Mouse (Mus musculus) myocyte (in vitro differentiated cells): ENCODE results near the gene Igsf9b. TPM values are rescaled to one million over a fixed set of nuclear protein-coding genes. Genes with fewer than 3 reads are reported as not detected.

Experiments
- H3K27me3 ChIP-seq: one replicate; pipeline ENCODE4 v1.6.1; 2011; ENCODE audit not compliant: control insufficient read depth, insufficient read depth, insufficient read length
- H3K36me3 ChIP-seq: one replicate; pipeline ENCODE4 v1.6.1; 2011; ENCODE audit not compliant: control insufficient read depth, insufficient read depth
- H3K4me2 ChIP-seq: one replicate; pipeline ENCODE4 v1.6.1; 2011; ENCODE audit warnings: low read depth, control low read depth
- H3K4me3 ChIP-seq: one replicate; pipeline ENCODE4 v1.5.1; 2011; ENCODE audit warnings: mild to moderate bottlenecking, control low read depth, moderate library complexity
- H3K79me2 ChIP-seq: one replicate; pipeline ENCODE4 v1.6.1; 2011; ENCODE audit not compliant: control insufficient read depth, insufficient read depth
- H3ac ChIP-seq: one replicate; pipeline ENCODE4 v1.6.1; 2011; ENCODE audit not compliant: control insufficient read depth, insufficient read length
- CEBPB ChIP-seq: IDR thresholded peaks from 2 replicates; pipeline ENCODE4 v1.6.1; 2011; ENCODE audit warnings: mild to moderate bottlenecking, moderate library complexity; ENCODE audit not compliant: poor library complexity, insufficient read depth, severe bottlenecking
- E2F4 ChIP-seq: IDR thresholded peaks from one replicate; pipeline ENCODE4 v1.6.1; 2011; ENCODE audit warnings: mild to moderate bottlenecking, control low read depth, moderate library complexity; ENCODE audit not compliant: insufficient read depth
- MAX ChIP-seq: IDR thresholded peaks from one replicate; pipeline ENCODE4 v1.6.1; 2011; ENCODE audit warnings: low read depth, mild to moderate bottlenecking, control low read depth
- MYOD1 ChIP-seq, 3 experiments: IDR thresholded peaks; one replicate each; pipeline ENCODE4 v1.6.1; 2011; ENCODE audit warnings: control low read depth in 2 of 3, low read depth in 2 of 3, mild to moderate bottlenecking in 2 of 3, moderate library complexity in 1 of 3; ENCODE audit not compliant: insufficient read length in 2 of 3, control insufficient read depth in 1 of 3
- MYOG ChIP-seq, 3 experiments: IDR thresholded peaks; one replicate each; pipeline ENCODE4 v1.6.1; 2011; ENCODE audit warnings: control low read depth in 2 of 3, low read depth in 2 of 3, mild to moderate bottlenecking in 2 of 3; ENCODE audit not compliant: insufficient read length in 2 of 3, control insufficient read depth in 1 of 3, insufficient read depth in 1 of 3
- POLR2A ChIP-seq: IDR thresholded peaks from one replicate; pipeline ENCODE4 v1.6.1; 2011; ENCODE audit warnings: low read depth, mild to moderate bottlenecking, control low read depth, moderate library complexity; ENCODE audit not compliant: insufficient read length
- POLR2AphosphoS2 ChIP-seq: IDR thresholded peaks from one replicate; pipeline ENCODE4 v1.6.1; 2011; ENCODE audit warnings: low read depth, control low read depth; ENCODE audit not compliant: insufficient read length
- REST ChIP-seq: IDR thresholded peaks from one replicate; pipeline ENCODE4 v1.6.1; 2011; ENCODE audit warnings: mild to moderate bottlenecking, control low read depth, moderate library complexity; ENCODE audit not compliant: insufficient read depth, insufficient read length
- SRF ChIP-seq: IDR thresholded peaks from one replicate; pipeline ENCODE4 v1.6.1; 2011; ENCODE audit warnings: low read depth; ENCODE audit not compliant: control insufficient read depth, insufficient read length
- TCF12 ChIP-seq: IDR thresholded peaks from one replicate; pipeline ENCODE4 v1.6.1; 2011; ENCODE audit warnings: mild to moderate bottlenecking, control low read depth; ENCODE audit not compliant: poor library complexity, insufficient read depth, severe bottlenecking
- TCF3 ChIP-seq: IDR thresholded peaks from one replicate; pipeline ENCODE4 v1.6.1; 2011; ENCODE audit warnings: low read depth, control low read depth; ENCODE audit not compliant: insufficient read length
- USF1 ChIP-seq: IDR thresholded peaks from one replicate; pipeline ENCODE4 v1.6.1; 2011; ENCODE audit warnings: low read depth, mild to moderate bottlenecking, control low read depth, moderate library complexity
- polyA plus RNA-seq: library from polyadenylated mRNA; unstranded; fragments of >200 nt; fragmentation: generic; extraction: Trizol; gene quantifications from one replicate; pipeline ENCODE4 v1.2.1, GENCODE M21; 2012; ENCODE audit warnings: missing spikeins

The Igsf9b gene
- polyA plus RNA-seq, 1 experiment, result 0.04 TPM

- Histone ChIP-seq H3K4me3 (no peak overlapping the region), H3K36me3 (no peaks in the 10 kb centered on the region), H3ac (no peak overlapping the region), H3K27me3 (peaks cover 8% of the 10 kb centered on the region), H3K4me2 (no peak overlapping the region), H3K79me2 (no peaks in the 10 kb centered on the region)
- TF ChIP-seq E2F4, result no peak
- TF ChIP-seq TCF3, result no peak
These were observed 1.2 kb downstream of the Igsf9b start for GRCm38 (mm10) chr9:27300188-27300691.

GRCm38 (mm10) chr9:27300698-27301097, 1.7 kb downstream of the Igsf9b start:
- Histone ChIP-seq H3K4me2 (no peak overlapping the region), H3K27me3 (peaks cover 8% of the 10 kb centered on the region), H3K4me3 (no peak overlapping the region), H3ac (no peak overlapping the region), H3K79me2 (no peaks in the 10 kb centered on the region), H3K36me3 (no peaks in the 10 kb centered on the region)
- TF ChIP-seq MYOG (IDR thresholded peaks at IDR 0.05; ENCODE audit: control insufficient read depth in 1 of 3, insufficient read depth in 1 of 3, insufficient read length in 2 of 3, low read depth in 2 of 3) (no peak), E2F4 (no peak), MYOD1 (IDR thresholded peaks at IDR 0.05; ENCODE audit: control insufficient read depth in 1 of 3, insufficient read length in 2 of 3, low read depth in 2 of 3) (no peak), USF1 (no peak), TCF12 (no peak), REST (no peak), SRF (no peak), CEBPB (no peak), POLR2AphosphoS2 (no peak), TCF3 (no peak), MAX (no peak), POLR2A (no peak)

GRCm38 (mm10) chr9:27301486-27301885, 2.5 kb downstream of the Igsf9b start:
- H3K36me3 ChIP-seq, result no peaks in the 10 kb centered on the region
- no peak overlapping the region for H3K4me2 ChIP-seq
- no peaks in the 10 kb centered on the region for H3K79me2 ChIP-seq
- peaks cover 8% of the 10 kb centered on the region for H3K27me3 ChIP-seq
- TF ChIP-seq CEBPB (no peak), REST (no peak), TCF12 (no peak), MAX (no peak), TCF3 (no peak), POLR2AphosphoS2 (no peak), SRF (no peak), USF1 (no peak), E2F4 (no peak), MYOG (IDR thresholded peaks at IDR 0.05; ENCODE audit: control insufficient read depth in 1 of 3, insufficient read depth in 1 of 3, insufficient read length in 2 of 3, low read depth in 2 of 3) (no peak), MYOD1 (IDR thresholded peaks at IDR 0.05; ENCODE audit: control insufficient read depth in 1 of 3, insufficient read length in 2 of 3, low read depth in 2 of 3) (no peak), POLR2A (no peak)
- no peak overlapping the region for H3K4me3 ChIP-seq
- no peak overlapping the region for H3ac ChIP-seq

DNA sequence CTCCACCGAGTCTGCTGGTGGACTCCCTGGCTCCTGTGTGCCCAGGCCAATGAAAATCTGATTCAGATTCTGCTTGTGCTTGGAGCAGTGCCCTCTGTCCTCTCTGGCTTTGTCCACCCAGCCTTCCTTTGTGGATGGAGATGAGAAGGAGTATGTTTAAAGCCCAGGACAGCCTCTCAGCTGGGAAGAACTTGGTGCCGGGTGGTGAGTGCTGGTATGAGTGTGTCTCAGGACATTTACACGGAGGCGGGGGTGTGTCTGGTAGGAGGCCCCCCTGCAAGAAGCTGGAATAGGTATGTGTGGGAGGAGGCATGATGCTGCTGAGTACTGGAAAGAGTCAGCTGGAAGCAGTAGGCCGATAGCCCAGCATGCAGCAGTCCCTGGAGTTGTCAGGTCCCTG, 3.3 kb downstream of the Igsf9b start:
- Histone ChIP-seq H3ac (no peak overlapping the region), H3K27me3 (peaks cover 8% of the 10 kb centered on the region), H3K4me2 (no peak overlapping the region), H3K4me3 (no peak overlapping the region), H3K79me2 (no peaks in the 10 kb centered on the region), H3K36me3 (no peaks in the 10 kb centered on the region)
- TF ChIP-seq MAX, result no peak
- no peak for TF ChIP-seq REST
- TF ChIP-seq POLR2AphosphoS2, result no peak
- no peak for TF ChIP-seq TCF12
- TF ChIP-seq CEBPB, result no peak

DNA sequence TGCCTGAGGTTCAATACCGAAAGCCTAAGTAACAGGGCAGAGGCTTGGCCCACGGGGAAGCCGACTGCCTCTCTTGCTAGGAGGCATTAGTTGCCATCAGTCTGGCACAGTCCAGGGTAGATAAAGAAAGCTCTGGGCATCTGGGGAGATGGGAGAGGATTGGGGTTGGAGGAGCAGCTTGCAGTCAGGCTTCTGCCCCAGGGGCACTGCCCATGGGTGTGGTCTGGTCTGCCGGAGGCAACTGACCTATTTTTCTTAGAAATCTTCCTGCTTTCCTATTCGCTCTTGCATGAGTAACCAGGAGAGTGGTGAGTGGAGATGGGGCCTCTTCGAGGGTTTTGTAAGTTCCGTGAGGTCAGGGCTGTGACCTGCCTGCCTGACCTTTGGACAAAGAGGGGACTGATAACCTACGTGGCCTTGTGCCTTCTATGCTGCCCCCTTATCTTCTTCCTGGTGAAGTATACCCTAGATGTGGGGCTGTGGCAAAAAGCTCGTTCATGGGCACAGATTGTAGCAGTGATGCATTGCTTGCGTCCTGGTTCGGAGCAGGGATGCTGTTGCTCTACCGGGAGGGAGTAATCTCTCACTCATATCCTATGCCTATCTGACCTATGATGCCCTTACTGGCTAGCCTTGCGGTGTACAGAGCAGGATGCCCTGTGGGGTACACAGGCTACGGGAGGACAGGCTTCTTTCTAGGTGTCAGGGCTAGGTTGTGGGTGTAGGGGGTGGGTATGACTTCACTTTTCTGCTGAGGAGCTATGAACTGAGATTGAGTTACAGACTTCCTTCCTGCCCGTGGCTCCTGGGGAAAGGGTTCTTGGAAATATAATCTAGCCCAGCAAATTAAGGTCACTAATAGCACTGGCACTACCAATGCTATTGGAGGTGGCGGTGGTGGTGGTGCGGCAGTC, 4.8 kb downstream of the Igsf9b start:
- Histone ChIP-seq H3ac (no peak overlapping the region), H3K4me2 (no peak overlapping the region), H3K27me3 (peaks cover 8% of the 10 kb centered on the region), H3K36me3 (no peaks in the 10 kb centered on the region), H3K79me2 (no peaks in the 10 kb centered on the region), H3K4me3 (no peak overlapping the region)
- TF ChIP-seq MYOD1 (IDR thresholded peaks at IDR 0.05; ENCODE audit: control insufficient read depth in 1 of 3, insufficient read length in 2 of 3, low read depth in 2 of 3) (no peak), CEBPB (no peak), MYOG (IDR thresholded peaks at IDR 0.05; ENCODE audit: control insufficient read depth in 1 of 3, insufficient read depth in 1 of 3, insufficient read length in 2 of 3, low read depth in 2 of 3) (no peak), TCF3 (no peak), POLR2A (no peak), USF1 (no peak), MAX (no peak), TCF12 (no peak)
